Mouse (Mus musculus): ENCODE measurements at regions not wholly inside any gene's neighbourhood (a gene's known extent, or its start where the extent isn't known, plus 50 kb on each side); places are given as distances from the start of the nearest gene placed in this dataset.

DNA sequence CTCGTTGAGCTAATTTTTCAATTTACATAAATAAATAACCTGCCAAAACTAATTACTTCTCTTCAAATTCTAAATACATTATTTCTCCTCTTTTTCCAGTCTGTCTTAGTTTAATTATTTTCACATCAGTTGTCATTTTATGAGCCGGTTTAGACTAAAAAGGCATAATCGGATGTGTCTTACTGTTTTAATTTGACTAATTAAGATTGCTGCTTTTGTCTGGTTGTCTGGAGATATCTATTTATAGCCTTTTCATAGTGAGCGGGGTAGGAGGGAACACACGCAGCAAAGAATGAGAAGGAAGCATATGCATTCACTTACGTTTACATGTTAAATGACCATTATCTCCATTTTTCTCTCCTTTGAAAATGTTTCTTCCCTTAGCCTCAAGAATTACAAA, 740.3 kb upstream of the Sel1l start:
- no peak overlapping the region for H3K27ac ChIP-seq (replicated peaks; ENCODE audit: insufficient read depth, low read depth, low read length)
- H3K4me1 ChIP-seq (ENCODE audit: control insufficient read depth, insufficient read depth, low read length): no peaks in the 10 kb centered on the region
- 77% methylated on average over 6 of the region's 6 CpGs for WGBS
- no peak for TF ChIP-seq CTCF (IDR thresholded peaks at IDR 0.05; ENCODE audit: low read depth, low read length)
- no peak for TF ChIP-seq POLR2A (IDR thresholded peaks at IDR 0.05; ENCODE audit: extremely low read depth, insufficient read depth, low read length)
- no peaks in the 10 kb centered on the region for H3K79me2 ChIP-seq (ENCODE audit: control insufficient read depth, insufficient read depth, low read length)
- H3K27me3 ChIP-seq (ENCODE audit: control insufficient read depth, insufficient read depth, low read length): no peaks in the 10 kb centered on the region
- DNase-seq (ENCODE audit: extremely low read depth, low read depth, low spot score): no peak
- H3K36me3 ChIP-seq (ENCODE audit: control insufficient read depth, insufficient read depth, low read length): no peaks in the 10 kb centered on the region
- H3K4me3 ChIP-seq (ENCODE audit: insufficient read depth, low read depth, low read length): no peak overlapping the region
- H3K9ac ChIP-seq (ENCODE audit: low read depth, low read length): no peak overlapping the region

DNA sequence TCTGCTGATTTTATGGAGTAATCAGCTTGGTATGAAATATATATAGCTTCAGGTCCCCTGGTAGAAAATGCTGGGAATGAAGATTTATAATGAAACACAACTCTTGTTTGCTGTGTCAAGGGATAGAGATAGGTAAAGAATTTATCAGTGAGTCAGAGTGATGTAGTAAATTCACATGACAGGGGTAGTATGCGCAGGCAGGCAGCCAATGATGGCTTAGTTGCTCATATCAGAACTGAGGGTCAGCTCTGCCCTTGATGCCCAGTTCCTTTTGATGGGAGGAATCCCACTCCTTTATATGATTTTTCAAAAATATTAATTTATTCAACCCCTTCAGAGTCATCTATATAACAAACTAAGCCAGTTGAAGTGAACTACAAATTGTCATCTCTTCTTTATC, 729.6 kb upstream of the Sel1l start:
- Histone ChIP-seq H3K27me3 (ENCODE audit: control insufficient read depth, insufficient read depth, low read length) (no peaks in the 10 kb centered on the region), H3K4me3 (ENCODE audit: insufficient read depth, low read depth, low read length) (no peak overlapping the region), H3K9ac (ENCODE audit: low read depth, low read length) (no peak overlapping the region), H3K36me3 (ENCODE audit: control insufficient read depth, insufficient read depth, low read length) (no peaks in the 10 kb centered on the region), H3K27ac (replicated peaks; ENCODE audit: insufficient read depth, low read depth, low read length) (no peak overlapping the region), H3K4me1 (ENCODE audit: control insufficient read depth, insufficient read depth, low read length) (no peaks in the 10 kb centered on the region), H3K79me2 (ENCODE audit: control insufficient read depth, insufficient read depth, low read length) (no peaks in the 10 kb centered on the region)
- WGBS: 94% methylated on average over 1 of the region's 1 CpGs
- no peak for TF ChIP-seq CTCF (IDR thresholded peaks at IDR 0.05; ENCODE audit: low read depth, low read length)
- TF ChIP-seq POLR2A (IDR thresholded peaks at IDR 0.05; ENCODE audit: extremely low read depth, insufficient read depth, low read length): no peak
- no peak for DNase-seq (ENCODE audit: extremely low read depth, low read depth, low spot score)

Measured in liver, adult 2 months (tissue).